Mouse (Mus musculus) ZHBTc4 (cell line): ENCODE measurements around the gene Wnt2b.

Source experiments
- DNase-seq: peaks from one replicate; pipeline ENCODE4 v3.0.0-alpha.2; 2011; ENCODE audit warnings: low read depth, low spot score

Wnt2b gene

DNA sequence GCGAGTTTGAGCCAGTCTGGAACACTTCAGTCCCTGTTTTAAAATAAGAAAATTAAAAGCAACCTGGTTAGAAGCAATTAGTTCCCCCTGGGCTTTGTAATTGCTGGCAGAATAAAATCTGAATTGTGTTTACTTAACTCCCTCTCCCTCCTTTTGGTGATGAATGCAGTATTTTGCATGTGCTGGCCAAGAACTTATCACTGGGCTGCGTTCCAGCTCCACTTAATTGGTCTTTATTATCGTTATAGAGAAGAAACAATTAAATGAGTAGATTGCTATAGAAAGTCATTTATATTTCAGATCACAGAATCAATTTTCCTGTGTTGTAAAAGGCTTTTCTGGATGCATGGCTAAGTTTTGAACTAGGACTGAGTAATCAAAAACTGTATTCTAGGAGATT, 65.6 kb downstream of the Wnt2b start:
- DNase-seq = no peak
